Mouse (Mus musculus): ENCODE results near the gene Taldo1.
A peak's percentile ranks its signal among the peaks of the same experiment; 100 is the strongest.

The Taldo1 gene

DNA sequence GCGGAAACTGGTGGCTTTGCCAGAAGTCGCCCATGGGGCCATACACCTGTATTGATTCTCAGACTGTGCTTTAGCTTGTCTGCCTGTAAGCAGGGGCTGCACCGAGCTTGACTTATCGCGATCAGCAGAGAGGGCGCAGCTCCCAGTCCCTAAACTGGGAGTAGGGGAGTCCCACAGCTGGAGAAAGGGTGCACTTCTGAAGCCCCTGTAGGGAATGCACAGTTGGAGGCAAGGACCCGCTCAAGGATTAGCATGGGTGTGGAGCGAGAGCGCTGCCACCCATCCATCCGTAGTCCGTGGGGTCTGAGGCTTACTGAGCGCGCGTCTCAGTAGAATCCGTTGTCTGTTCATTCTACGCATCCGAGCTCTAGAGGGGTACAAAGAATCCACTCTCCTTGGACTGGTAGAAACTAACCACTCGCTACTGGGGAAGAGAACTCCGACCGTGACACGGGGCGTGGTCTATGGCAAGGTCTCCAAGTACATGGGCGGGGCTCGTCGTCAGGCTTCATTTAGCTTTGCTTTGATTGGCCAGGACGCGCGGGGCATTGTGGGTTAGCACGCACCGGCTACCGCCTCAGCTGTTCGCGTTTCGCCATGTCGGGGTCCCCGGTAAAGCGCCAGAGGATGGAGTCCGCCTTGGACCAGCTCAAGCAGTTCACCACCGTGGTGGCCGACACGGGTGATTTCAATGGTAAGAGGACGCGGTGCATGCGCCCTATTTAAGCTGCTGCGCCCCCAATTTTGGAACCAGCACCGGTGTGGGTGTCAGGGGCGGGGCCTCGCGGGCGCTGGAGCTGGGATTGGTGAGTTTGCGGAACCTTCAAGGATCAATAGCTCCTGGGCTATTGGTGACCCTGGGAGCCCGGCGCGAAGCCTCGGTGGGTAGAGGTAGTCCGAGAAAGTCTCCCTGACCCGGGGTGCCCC, at the start of gene Taldo1:
Gene Taldo1, plus strand, starts transcription at position 575 of the 927 bp plus-strand sequence.
- peak; percentile 93 to 98 for DNase-seq

DNA sequence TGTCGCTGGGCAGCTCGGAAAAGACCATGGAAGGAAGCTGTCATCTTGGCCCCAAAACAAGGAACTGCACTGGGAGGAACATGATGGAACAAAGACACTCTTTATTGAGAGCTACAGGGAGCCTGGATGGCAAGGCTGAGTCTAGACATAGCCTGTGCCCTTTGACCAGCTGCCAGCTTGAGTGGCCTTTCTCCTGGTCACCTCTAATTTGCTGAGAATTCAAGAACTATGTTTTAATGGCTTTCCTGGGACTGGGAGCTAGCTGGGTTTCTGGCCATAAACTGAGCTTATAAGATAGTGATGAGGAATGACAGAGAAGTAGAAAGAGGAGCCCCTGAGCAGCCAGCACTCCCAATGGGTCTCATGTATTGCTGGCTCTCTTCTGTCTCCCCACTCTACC, 48.8 kb upstream of the Taldo1 start:
- no peak for DNase-seq

- no peak for DNase-seq
Measured at GRCm38 (mm10) chr7:141343696-141344095, 48.3 kb upstream of the Taldo1 start.

DNA sequence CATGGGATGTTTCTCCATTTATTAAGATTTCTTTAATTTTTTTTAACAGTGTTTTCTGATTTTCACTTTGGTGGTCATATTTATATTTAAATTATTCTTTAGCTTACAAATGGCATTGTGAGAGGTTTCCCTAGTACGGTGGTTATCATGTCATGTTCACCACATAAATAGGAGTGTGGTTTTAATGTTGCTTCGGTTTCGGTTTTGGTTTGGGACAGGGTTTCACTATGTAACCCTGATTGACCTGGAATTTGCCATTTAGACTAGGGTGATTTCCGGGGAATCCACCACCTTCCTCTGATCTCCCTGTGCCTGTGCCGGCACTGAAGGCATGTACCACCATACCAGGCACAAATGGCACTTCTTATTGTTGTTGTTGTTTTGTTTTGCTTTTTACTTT, 47.2 kb upstream of the Taldo1 start:
- DNase-seq = no peak

DNA sequence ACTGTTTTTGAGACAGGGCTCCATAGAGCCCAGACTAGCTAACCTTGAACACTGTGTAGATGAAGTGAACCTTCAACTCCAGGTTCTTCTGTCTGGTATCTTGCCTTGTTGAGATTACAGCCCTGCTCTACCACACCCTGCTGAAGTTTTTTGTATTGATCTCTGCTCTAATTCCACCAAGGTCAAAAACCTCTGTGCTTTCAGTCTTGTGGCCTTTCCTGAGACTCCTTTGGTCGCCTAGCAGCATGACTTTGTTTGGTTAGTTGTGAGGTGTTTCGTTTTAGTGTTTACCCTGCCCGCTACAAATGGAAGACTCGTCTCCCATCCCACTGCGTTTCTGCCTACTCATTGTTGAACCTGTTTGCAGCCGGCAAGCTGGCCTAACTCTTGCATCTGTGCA, 40.9 kb upstream of the Taldo1 start:
- DNase-seq = no peak

GRCm38 (mm10) chr7:141355051-141355450, 36.9 kb upstream of the Taldo1 start:
- no peak for DNase-seq

- DNase-seq = no peak
Measured at GRCm38 (mm10) chr7:141355626-141356326, 36.2 kb upstream of the Taldo1 start.

- DNase-seq = no peak
Measured at GRCm38 (mm10) chr7:141356971-141357370, 35.0 kb upstream of the Taldo1 start.

DNA sequence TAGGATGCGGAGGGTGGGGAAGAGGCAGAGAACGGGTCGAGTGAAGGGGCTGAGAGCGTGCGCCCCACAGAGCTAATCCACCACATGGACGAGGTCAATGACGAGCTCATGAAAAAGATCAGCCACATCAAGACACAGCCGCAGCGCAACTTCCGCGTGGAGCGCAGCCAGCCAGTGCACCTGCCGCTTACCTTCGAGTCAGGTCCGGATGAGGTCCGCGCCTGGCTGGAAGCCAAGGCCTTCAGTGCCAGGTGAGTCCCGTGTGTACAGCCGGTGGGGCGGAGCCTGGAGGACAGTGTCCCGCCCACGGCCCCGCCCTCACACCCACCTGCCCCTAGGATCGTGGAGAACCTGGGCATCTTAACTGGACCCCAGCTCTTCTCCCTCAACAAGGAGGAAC, 30.5 kb upstream of the Taldo1 start:
- DNase-seq = peak; percentile 32 to 39

- peak; percentile 27 to 73 for DNase-seq
Measured at GRCm38 (mm10) chr7:141363106-141363751, 28.8 kb upstream of the Taldo1 start.

GRCm38 (mm10) chr7:141363752-141364125, 28.3 kb upstream of the Taldo1 start:
- DNase-seq = no peak

- no peak for DNase-seq
Measured at GRCm38 (mm10) chr7:141364349-141365048, 27.5 kb upstream of the Taldo1 start.

DNA sequence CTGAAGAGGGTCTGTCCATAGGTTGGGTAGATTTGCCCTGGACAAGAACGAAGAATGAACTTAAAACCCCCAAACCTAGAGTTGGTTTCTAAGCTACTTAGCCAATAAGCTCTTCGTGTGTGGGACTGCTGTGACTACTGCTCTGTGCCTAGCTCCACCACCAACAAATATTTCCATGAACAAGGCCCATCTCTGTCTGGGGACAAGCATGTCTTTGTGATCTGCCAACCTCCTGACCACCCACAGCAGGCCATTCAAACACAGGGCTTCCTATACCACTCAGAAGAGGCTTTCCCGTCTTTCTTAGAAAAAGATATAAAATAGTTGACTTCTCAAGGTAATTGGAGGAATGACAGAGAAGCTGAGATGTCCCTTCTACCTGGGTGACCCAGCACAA, 27.0 kb upstream of the Taldo1 start:
- DNase-seq = no peak

- DNase-seq = no peak
Measured at GRCm38 (mm10) chr7:141367358-141367757, 24.6 kb upstream of the Taldo1 start.

DNA sequence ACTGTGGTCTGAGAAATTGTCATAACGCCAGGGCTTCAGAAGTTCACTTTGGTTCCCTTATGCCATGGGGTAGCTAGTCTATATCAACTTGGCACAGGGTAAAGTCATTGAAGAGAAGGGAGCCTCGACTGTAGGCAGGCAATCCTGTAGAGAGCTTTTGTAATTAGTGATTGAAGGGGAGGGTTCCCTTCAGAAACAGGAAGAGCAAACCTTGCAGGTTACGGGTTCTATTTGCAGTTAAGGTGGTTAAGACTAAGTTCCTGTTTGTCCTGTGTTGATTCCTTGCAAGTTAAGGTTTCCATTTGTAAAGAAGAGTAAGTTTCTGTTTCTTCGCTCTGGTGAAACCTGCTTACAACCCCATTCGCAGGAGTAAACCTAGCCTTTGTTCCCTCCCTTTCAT, 22.1 kb upstream of the Taldo1 start:
- DNase-seq = no peak

DNA sequence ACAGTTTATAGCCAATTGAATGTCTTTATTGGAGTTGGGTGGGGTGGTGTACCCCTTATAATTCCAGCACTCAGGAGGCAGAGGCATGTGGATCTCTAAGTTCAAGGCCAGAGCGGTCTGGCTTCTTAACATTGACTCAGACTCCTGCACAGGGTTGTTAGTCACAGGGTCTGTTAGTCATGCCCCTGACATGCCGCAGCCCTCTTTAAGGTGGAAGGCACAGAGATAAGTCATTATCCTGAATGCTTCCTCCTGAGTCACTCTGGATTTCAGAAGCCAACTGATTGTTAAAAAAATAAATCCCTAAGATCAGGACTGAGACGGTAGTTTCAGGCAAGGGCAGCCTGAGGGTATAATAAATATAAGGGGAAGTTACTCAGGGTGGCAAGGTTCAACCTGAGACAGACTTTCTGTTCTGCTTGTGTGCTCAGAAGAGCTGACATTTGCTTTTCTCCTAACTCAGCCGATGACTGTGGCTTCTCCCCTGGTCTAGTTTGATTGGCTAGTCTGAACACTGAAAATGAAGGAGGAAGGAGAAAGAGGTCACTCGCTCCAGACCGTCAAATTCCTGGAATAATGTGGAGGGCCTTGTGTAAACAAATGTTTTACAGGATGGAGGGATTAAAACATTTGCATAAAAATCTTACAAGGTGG, 19.9 kb upstream of the Taldo1 start:
- no peak for DNase-seq

DNA sequence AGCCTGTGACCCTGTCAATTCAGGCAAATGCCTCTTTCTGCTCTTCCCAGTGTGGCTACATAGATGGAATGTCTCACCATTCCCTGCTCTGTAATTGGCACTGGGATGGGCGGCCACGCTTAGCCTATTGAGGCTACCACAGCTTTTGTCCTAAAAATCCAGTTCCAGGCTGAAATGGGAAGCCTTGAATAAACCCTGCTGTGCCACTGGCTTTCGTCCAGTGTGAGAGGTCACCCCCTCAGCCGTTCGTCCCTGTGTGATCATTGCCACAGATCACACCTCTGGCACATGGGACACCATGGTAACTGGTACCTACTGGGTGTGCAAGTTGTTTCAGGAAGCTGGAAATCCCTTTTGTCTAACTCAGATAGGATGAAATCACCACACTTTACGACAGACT, 18.4 kb upstream of the Taldo1 start:
- DNase-seq = no peak

DNA sequence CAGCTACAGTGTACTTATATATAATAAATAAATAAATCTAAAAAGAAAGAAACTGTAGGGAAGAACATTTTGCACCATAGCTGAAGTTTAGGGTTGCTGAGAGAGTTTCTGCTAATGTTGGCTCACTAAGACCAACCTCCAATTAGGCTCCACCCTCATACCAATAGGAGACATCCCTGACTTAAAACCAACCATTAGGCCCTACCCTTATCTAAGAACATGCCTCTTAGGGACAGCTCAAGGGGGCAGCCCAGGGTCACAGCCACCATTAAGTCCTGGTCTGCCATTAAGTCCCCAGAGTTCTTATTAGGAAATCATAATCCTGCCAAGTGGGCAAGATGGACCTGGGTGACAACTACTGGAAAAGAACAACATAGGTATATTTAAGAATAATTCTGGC, 17.6 kb upstream of the Taldo1 start:
- no peak for DNase-seq

GRCm38 (mm10) chr7:141379584-141379983, 12.4 kb upstream of the Taldo1 start:
- DNase-seq = no peak

DNA sequence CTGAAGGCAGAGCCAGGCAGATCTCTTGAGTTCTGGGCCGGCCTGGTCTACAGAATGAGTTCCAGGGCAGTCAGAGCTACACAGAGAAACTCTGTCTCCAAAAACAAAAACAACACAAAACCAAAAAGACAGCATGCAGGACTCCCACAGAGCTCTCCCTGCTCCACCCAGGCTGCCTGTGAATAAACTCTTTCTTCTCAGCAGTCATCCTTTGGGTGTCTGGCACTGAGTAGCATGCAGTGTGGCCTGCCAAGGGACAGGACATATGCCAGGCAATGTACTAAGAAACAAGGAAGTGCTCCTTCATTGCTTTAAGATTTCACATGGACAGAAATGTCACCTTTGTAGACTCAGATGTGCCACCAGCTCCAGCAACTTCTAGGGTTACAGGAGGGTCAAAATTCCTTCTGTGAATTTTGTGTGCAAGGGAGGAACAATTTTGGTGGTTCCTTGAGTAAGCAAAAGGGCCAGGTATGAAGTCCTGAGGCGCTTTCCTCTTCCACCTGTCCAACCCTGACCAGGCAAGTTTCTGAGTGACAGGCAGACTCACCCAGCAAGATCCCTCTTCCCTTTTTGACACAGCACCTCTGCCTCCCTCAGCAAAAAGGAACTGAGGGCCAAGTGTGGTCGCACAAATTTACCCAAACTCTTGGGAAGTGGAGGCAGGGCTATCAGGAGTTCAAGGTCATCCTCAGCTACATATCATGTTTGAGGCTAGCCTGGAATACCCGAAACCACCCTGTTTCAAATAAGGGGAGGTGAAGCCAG, 10.7 kb upstream of the Taldo1 start:
- no peak for DNase-seq

DNA sequence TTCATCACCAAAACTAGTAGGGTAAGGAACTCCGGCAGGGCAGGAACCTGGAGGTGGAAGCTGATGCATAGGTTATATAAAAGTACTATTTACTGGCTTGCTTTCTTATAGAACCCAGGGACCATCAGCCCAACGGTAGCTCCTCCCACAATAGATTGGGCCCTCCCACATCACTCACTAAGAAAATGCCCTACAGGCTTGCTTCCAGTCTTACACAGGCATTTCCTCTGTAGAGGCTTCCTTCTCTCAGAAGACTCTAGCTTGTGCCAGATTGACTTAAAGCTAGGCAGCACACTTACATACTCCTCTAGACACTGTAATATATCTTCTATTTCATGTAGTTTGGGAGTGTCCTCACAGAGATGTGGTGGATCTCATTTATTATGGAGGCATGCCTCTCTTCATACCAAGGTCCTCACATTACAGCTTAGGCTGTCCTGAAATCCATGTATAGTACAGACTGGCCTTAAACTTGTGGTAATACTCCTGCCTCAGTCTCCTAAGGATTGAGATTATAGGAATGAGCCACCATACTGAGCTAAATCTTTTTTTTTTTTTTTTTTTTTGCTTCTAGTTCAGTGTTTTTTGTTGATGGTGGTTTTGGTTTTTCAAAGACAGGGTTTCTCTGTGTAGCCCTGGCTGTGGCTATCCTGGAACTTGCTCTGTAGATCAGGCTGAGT, 4.1 kb upstream of the Taldo1 start:
- no peak for DNase-seq

All from spleen, adult 18-20 months (tissue).